Mouse (Mus musculus) kidney, adult 2 months (tissue): ENCODE results near the gene Pxk.

Source experiments
- CTCF ChIP-seq: fragments of 200-500 bp; conservative IDR thresholded peaks from 2 replicates; pipeline ENCODE4 v1.5.1; 2011; ENCODE audit warnings: low read depth, mild to moderate bottlenecking, control low read depth, low read length, moderate library complexity, mixed read lengths; ENCODE audit not compliant: insufficient read depth, insufficient read length
- POLR2A ChIP-seq: fragments of 200-500 bp; IDR thresholded peaks from one replicate; pipeline ENCODE4 v1.6.1; 2011; ENCODE audit warnings: low read depth, low read length, control low read depth

DNA sequence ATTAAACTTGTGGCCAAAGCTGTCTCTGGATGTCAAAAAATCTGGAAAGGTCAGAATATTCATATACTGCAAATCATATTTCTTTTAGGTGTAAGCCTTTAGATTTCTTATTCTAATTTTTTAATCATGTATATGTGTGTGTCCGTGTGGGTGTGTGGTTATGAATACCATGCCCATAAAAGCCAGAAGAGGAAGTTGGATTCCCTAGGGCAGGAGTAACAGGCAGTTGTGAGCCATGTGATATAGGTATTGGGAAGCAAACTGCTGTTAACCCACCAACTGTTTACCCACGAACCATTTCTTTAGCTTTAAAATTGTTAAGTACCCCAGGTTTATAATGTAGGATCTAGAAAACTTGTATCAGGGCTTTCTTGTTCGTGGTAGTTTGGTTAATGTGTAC, 21.9 kb downstream of the Pxk start:
- no peak for TF ChIP-seq CTCF
- no peak for TF ChIP-seq POLR2A
